Mouse (Mus musculus) heart, postnatal 0 days (tissue): Measurements from ENCODE around the gene Inpp5f. TPM values are rescaled to one million over a fixed set of nuclear protein-coding genes. Genes with fewer than 3 reads are reported as not detected.

Experiments
- ATAC-seq: fragments of 200-750 bp; cut with Nextera tagmentation; 2 replicates; pipeline ENCODE4 v1.8.0; 2017; ENCODE audit warnings: low read depth, moderate number of reproducible peaks, moderate library complexity; ENCODE audit not compliant: insufficient read depth
- DNase-seq: peaks from one replicate; pipeline ENCODE4 v3.0.0-alpha.2; 2016; ENCODE audit warnings: low spot score
- H3K27ac ChIP-seq: fragments of 300-500 bp; sonication (generic); 2 replicates; pipeline ENCODE4 v1.5.1; 2014; ENCODE audit warnings: low read depth, mild to moderate bottlenecking
- H3K27me3 ChIP-seq: fragments of 300-500 bp; sonication (generic); 2 replicates; pipeline ENCODE4 v1.6.1; 2014; ENCODE audit warnings: low read length, mixed read lengths; ENCODE audit not compliant: control insufficient read depth, insufficient read depth
- H3K36me3 ChIP-seq: fragments of 300-500 bp; sonication (generic); replicated peaks from 2 replicates; pipeline ENCODE4 v1.6.1; 2014; ENCODE audit warnings: low read length, mixed read lengths; ENCODE audit not compliant: control insufficient read depth, insufficient read depth
- H3K4me1 ChIP-seq: fragments of 300-500 bp; sonication (generic); 2 replicates; pipeline ENCODE4 v1.6.1; 2014; ENCODE audit warnings: antibody characterized with exemption; ENCODE audit not compliant: control insufficient read depth, insufficient read depth
- H3K4me2 ChIP-seq: fragments of 300-500 bp; sonication (generic); 2 replicates; pipeline ENCODE4 v1.6.1; 2014; ENCODE audit warnings: low read depth, mild to moderate bottlenecking, low read length, moderate library complexity
- H3K4me3 ChIP-seq: fragments of 300-500 bp; sonication (generic); 2 replicates; pipeline ENCODE4 v1.5.1; 2014; ENCODE audit warnings: low read depth, low read length
- H3K9ac ChIP-seq: fragments of 300-500 bp; sonication (generic); replicated peaks from 2 replicates; pipeline ENCODE4 v1.6.1; 2014; ENCODE audit warnings: low read depth, low read length, mixed read lengths
- H3K9me3 ChIP-seq: fragments of 300-500 bp; sonication (generic); replicated peaks from 2 replicates; pipeline ENCODE4 v1.6.1; 2016; ENCODE audit warnings: low read length; ENCODE audit not compliant: control insufficient read depth
- CTCF ChIP-seq: IDR thresholded peaks from 2 replicates; pipeline ENCODE4 v1.5.1; 2016; ENCODE audit warnings: antibody characterized with exemption, control low read depth, low read depth
- EP300 ChIP-seq: IDR thresholded peaks from 2 replicates; pipeline ENCODE4 v1.6.1; 2016; ENCODE audit warnings: antibody characterized with exemption, low read depth
- WGBS: fragments of 180-500 bp; shearing (Covaris S2); extraction: QIAGEN DNeasy Blood & Tissue Kit; methylation state at CpG from one replicate; pipeline ENCODE4 v1.1.7; 2014; 5-methylcytosine and 5-hydroxymethylcytosine counted together
- polyA plus RNA-seq: library from polyadenylated mRNA; unstranded; fragments of >200 nt; fragmentation: Nextera tagmentation; extraction: Ambion mirVana; gene quantifications from 2 replicates; pipeline ENCODE4 v1.2.1, GENCODE M21; 2015
- total RNA-seq: library from RNA; depleted of rRNA; stranded (reverse); fragments of >200 nt; gene quantifications from 2 replicates; pipeline ENCODE4 v1.2.3, GENCODE M21; 2014; ENCODE audit warnings: low replicate concordance

Inpp5f gene
- total and polyA plus RNA-seq, 2 experiments from 2014 or later: 4.8 to 5.3 TPM

GRCm38 (mm10) chr7:128728738-128729137 is 117.6 kb downstream of the Inpp5f start:
- H3K9me3 ChIP-seq: no peaks in the 10 kb centered on the region
- TF ChIP-seq CTCF: no peak
- no peak for TF ChIP-seq EP300
- H3K27me3 ChIP-seq: no peaks in the 10 kb centered on the region
- H3K9ac ChIP-seq: no peak overlapping the region
- peak overlapping the region; percentile 47; the same call in 1 of the 2 replicates for H3K27ac ChIP-seq
- no peak overlapping the region for H3K4me2 ChIP-seq
- peaks cover 20% of the 10 kb centered on the region for H3K4me1 ChIP-seq
- peak; percentile 38 for DNase-seq
- no peak for ATAC-seq
- 63% methylated on average over 10 of the region's 10 CpGs for whole genome bisulfite sequencing
- H3K4me3 ChIP-seq: no peak overlapping the region
- peaks cover 5% of the 10 kb centered on the region; the same call in 1 of the 2 replicates for H3K36me3 ChIP-seq

- ATAC-seq (no peak), DNase-seq (no peak)
- Histone ChIP-seq H3K4me2 (no peak overlapping the region), H3K36me3 (0 out of 2 replicates have a peak, but pooled peaks cover 5% of the 10 kb centered on the region), H3K9ac (no peak overlapping the region), H3K27me3 (no peaks in the 10 kb centered on the region), H3K27ac (peak overlapping the region; percentile 23; the same call in 1 of the 2 replicates), H3K9me3 (no peaks in the 10 kb centered on the region), H3K4me1 (peaks cover 14% of the 10 kb centered on the region), H3K4me3 (no peak overlapping the region)
- TF ChIP-seq EP300: no peak
- WGBS: 24% methylated on average over 2 of the region's 2 CpGs
Observed at GRCm38 (mm10) chr7:128731585-128731984, 120.5 kb downstream of the Inpp5f start.

- H3K9ac ChIP-seq: no peak overlapping the region
Observed at GRCm38 (mm10) chr7:128738041-128738440, 126.9 kb downstream of the Inpp5f start.

GRCm38 (mm10) chr7:128739116-128739461 is 128.0 kb downstream of the Inpp5f start:
- ATAC-seq (no peak), DNase-seq (no peak)
- Histone ChIP-seq H3K4me3 (peak overlapping the region; percentile 92), H3K36me3 (0 out of 2 replicates have a peak, but pooled peaks cover 5% of the 10 kb centered on the region), H3K9me3 (no peaks in the 10 kb centered on the region), H3K27ac (0 out of 2 replicates have a peak overlapping the region, but pooled peaks have one; percentile 90), H3K9ac (peak overlapping the region; percentile 95), H3K27me3 (peaks cover 5% of the 10 kb centered on the region; the same call in 1 of the 2 replicates), H3K4me2 (peak overlapping the region; percentile 87), H3K4me1 (peaks cover 27% of the 10 kb centered on the region)
- TF ChIP-seq EP300 (no peak), CTCF (no peak)
- 2% methylated on average over 15 of the region's 15 CpGs for WGBS

More at GRCm38 (mm10) chr7:128738041-128738440, 126.9 kb downstream of the Inpp5f start:
- H3K4me3 ChIP-seq: peak overlapping the region; percentile 92; the same call in 1 of the 2 replicates
- no peak for ATAC-seq
- peak overlapping the region; percentile 87 for H3K4me2 ChIP-seq
- 44% methylated on average over 5 of the region's 5 CpGs for WGBS
- H3K4me1 ChIP-seq: peaks cover 25% of the 10 kb centered on the region
- H3K27me3 ChIP-seq: peaks cover 5% of the 10 kb centered on the region; the same call in 1 of the 2 replicates
- 0 out of 2 replicates have a peak, but pooled peaks cover 5% of the 10 kb centered on the region for H3K36me3 ChIP-seq
- no peak for DNase-seq
- TF ChIP-seq EP300 (no peak), CTCF (no peak)
- no peak overlapping the region for H3K27ac ChIP-seq
- H3K9me3 ChIP-seq: no peaks in the 10 kb centered on the region

- H3K9ac ChIP-seq: peak overlapping the region; percentile 95
- WGBS: under 1% methylated on average over 73 of the region's 80 CpGs
- DNase-seq (peak; percentile 46), ATAC-seq (peak; percentile 31)
- TF ChIP-seq EP300: no peak
- no peak for TF ChIP-seq CTCF
- H3K36me3 ChIP-seq: 0 out of 2 replicates have a peak, but pooled peaks cover 2% of the 10 kb centered on the region
- peaks cover 5% of the 10 kb centered on the region; the same call in 1 of the 2 replicates for H3K27me3 ChIP-seq
- H3K4me1 ChIP-seq: peaks cover 31% of the 10 kb centered on the region
- peak overlapping the region; percentile 87 for H3K4me2 ChIP-seq
- H3K4me3 ChIP-seq: peak overlapping the region; percentile 92
- no peaks in the 10 kb centered on the region for H3K9me3 ChIP-seq
- H3K27ac ChIP-seq: peak overlapping the region; percentile 90
Observed at GRCm38 (mm10) chr7:128739462-128740277, 128.5 kb downstream of the Inpp5f start.
